Mouse (Mus musculus) fat pad, adult 2 months (tissue): Measurements from ENCODE around the gene Ubash3b.

ENCODE experiments used
- DNase-seq: peaks from one replicate; pipeline ENCODE4 v3.0.0-alpha.2; 2011; ENCODE audit warnings: low read depth, low spot score; ENCODE audit errors: extremely low read depth

Gene Ubash3b

DNA sequence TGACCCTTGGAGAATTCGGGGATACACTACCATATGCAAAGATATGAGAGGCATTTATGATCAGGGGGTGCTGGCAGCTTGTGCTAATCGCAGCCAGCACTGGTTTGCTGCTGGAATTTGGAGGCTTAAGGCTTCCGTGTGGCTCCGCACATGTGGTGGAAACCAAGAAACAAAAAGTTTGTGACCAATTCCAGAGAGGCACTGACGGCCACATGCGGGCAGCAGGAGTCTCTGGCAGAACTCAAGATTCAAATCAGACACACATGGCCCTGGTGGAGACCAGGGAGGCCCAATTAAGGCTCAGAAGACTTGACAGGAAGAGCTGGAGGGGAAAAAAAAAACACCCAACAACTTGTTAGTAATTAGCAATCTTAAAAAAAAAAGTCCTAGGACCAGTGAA lies 63.4 kb downstream of the Ubash3b start:
- no peak for DNase-seq

DNA sequence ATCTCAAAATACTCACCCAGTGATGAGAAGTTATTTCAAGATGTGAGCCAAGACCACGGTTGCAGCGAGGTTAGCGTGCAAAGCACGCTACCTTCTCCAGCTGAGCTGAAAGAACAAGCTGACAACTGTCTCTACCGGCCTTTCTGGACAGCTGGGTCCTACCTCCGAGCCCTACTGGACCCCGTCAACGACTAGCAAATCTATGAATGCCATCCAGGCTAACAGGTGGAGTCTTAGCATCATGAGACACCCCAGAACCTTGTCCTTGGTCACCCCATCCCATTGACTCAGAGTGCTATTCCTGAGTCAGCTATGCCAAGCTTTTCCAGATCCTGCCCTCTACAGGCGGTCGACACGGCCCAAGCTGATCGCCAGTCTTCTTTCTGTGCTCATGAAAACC lies 69.5 kb downstream of the Ubash3b start:
- no peak for DNase-seq

DNA sequence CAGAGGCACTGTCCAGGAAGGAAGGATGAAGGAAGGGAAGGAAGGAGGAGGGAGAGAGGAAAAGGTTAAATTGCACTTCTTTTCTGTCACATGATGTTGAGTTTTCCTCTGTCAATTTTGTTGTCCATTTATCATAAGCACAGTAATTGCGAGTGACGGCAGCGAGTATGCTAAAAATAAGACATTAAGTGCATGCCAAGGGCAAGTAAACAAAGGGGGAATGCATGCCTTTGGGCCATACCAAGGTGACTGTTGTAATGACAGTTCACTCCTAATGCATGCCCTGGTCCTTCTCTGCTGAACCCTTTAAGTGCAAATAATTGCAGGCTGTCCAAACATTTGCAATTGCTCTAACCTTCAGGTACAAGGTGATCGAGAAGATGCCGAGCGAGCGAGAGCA lies 70.3 kb downstream of the Ubash3b start:
- no peak for DNase-seq

DNA sequence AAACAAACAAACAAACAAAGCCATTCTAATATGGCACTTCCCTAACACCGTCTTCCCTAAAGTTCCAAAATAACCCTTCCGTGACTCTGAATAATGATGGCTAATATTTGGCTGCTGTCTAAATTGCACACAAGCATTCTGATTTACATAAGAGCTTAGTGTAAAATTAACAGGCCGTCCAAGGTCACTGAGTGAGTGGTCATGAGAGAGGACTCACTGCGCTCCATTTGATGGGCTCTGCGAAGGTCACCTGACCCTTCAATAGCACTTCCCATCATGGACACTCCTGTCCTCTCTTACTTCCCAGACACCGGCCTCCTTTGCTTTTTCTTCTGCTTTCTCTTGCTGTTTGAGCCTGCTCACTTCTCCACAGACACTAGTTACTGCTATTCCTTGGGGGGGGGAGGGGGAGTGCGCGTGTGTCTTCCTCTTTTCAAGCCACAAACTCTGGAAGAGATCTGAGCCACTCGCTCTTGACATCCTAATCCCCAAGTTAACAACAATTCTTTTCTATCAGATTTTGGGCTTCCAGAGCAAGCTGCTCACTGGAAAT lies 73.6 kb downstream of the Ubash3b start:
- DNase-seq = no peak

DNA sequence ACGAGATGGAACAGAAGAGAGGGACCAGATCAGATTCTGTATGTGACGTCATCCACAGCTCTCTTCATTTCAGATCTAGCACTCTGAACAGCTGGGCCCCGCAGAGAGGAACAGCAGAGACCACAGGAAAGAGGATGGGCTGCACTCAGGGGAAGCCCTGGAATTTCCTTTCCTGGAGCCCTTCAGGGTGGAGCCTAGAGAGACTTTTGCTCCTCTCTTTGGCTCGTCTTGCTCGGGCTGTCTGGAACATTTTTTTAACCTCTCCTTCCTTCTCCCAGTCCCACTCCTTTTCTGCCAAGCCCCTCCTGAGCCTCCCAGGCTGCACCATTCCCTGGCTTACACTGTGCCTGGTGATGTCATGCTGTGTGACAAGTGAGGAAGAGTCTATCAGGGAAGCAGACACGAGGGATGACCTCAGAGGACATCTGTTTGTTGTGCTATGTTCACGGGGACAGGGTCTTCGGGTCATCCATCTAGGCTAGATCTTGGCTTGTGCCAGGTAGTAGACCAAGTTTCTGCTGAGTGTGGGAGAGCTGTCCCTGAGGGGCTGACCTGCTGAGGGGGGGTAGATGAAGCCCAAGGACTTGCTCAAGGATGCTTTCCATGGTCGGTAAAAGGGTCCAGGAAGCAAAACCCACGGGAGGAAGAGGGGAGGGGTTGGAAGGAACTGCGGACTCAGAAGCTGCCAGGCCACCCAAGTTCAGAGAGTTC lies 77.2 kb downstream of the Ubash3b start:
- DNase-seq = no peak

- no peak for DNase-seq
Observed at GRCm38 (mm10) chr9:41083386-41084055, 78.0 kb downstream of the Ubash3b start.

DNA sequence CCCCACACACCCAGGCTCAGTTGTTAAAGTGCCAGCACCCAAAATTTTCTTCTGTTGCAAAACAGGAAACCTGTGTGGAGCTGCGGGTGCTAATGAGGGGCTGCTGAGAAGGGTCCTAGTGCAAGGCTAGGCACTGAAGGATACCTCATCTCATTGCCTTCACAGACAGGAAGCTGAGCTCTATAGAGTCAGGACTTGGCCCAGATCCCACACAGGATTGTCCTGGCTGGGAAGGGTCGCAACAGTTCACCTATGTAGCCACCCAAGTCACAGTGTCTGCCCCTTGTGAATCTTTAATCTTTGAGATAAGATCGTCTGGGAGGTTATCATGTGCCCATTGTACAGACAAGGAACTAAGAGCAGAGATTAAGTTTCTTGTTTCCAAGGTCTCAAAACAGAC lies 78.6 kb downstream of the Ubash3b start:
- DNase-seq = no peak

DNA sequence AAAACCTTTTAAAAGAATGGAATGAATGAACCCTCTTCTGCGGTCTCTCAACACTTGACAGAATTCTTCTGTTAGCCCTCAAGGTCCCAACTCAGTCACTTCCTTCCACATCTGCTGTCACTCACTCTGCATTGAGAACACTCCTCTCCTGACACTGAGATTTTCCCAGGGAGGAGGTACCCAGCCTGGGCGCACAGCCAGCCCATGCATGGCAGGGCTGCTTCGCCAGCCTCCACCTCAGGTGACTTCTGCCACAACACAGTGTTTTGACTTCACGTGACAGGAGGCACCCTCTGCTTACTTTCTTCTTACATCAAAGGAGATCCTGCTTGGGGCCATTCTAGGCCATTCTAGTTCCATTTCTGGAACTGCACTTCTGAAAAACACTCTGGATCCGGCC lies 80.6 kb downstream of the Ubash3b start:
- no peak for DNase-seq

DNA sequence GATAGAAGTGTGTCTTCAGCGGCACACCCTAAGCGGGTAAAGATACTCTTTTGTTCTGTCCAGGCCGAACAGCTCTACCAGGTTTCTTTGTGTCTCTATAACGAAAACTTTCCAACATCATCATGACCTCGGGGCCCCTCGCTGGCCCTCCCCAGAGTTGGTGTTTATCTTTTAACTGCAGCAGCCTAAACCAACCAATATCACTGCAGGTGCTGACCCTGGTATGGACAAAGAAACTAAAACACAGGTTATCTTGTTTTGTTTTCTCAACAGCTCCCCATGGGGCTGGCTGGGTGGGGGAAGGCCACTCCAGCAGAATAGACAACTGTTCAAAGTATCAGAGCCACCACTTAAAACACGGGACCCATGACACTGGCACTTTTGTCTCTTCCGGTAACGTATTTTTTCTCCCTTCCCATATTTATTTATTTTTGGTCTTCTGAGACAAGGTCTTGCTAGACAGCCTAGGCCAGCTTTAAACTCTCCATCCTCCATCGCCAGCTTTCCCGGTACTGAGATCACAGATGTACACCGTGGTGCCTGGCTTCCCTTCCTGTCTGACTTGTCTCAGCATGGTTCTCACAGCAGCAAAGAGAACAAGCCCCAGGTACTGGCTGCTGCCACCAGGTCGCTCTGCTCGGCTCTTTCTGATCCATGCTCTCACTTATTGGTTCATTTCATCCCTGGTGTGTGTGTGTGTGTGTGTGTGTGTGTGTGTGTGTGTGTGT lies 81.9 kb downstream of the Ubash3b start:
- no peak for DNase-seq

- no peak for DNase-seq
Observed at GRCm38 (mm10) chr9:41078198-41078597, 83.3 kb downstream of the Ubash3b start.

- DNase-seq = no peak
Observed at GRCm38 (mm10) chr9:41076150-41076549, 85.3 kb downstream of the Ubash3b start.

DNA sequence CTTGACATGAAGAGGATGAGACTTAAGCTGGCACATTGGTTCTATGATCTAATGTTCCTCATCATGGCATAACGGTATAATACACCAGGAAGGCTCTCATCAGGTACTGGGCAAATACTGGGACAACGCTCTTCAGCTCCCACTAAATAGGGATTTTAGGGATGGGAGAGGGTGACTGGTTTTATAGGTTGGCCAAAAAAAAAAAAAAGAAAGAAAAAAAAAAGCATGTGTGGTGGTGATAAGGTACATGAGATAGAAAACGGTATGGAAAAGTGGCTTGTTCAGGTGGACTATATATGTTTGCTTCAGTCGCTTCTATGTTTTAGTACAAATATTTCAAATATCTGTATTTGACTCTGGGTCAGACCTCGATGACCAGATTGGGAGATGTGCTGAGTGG lies 86.0 kb downstream of the Ubash3b start:
- no peak for DNase-seq

DNA sequence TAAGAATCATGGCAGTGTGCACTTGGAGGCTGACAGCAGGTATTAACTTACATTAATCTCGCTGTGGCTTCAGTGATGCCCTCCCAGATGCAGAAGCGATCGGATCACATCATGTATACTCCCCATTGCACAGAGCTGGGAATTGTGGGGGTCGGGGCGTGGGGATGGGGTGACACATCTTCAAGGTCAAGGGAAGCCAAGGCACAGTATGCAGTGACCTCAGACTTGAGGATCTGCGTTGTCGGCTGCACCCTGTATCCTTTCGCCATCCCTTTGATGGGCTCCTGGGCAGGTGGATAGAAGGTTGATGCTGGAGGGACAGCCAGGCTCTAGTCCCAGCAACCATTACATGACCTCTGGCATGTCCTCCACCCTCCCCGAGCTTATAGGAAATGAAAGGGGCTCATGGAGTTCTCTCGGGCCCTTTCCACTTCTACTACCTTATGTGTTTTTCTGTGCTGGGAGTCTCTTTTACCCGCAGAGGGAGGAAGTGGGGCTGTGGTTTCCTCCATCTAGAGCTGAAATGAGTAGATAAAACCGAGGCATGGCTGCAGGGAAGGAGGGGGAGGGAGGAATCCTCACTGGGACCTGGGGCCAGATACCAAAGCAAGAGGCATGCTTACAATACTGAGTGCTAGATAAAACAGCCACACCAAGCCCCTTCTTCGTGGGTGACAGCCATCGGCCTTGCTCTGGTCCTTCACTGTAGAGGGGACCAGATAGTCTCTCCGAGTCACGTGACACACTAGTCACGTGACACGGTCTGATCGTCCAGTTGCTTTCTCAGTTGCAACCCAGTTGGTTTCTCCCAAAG lies 88.1 kb downstream of the Ubash3b start:
- DNase-seq = no peak

DNA sequence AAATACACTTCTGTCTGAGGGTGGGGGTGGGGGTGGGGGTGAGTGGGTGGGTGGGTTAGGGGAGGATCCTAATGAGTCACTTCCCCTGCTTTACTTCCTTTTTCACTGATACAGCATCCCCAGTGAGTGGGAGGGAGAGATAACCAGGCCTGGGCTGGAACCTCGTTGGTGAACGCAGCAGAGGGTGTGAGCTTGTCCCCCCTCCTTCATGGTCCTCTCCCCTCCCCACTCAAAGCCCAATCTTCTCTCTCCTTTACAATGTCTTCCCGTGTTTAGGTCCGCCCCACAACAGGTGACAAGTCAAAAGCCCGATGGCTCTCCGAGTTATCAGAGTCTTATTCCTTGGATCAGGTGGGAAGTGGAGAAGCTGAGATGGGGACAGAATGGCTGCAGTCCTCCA lies 88.7 kb downstream of the Ubash3b start:
- DNase-seq = no peak

DNA sequence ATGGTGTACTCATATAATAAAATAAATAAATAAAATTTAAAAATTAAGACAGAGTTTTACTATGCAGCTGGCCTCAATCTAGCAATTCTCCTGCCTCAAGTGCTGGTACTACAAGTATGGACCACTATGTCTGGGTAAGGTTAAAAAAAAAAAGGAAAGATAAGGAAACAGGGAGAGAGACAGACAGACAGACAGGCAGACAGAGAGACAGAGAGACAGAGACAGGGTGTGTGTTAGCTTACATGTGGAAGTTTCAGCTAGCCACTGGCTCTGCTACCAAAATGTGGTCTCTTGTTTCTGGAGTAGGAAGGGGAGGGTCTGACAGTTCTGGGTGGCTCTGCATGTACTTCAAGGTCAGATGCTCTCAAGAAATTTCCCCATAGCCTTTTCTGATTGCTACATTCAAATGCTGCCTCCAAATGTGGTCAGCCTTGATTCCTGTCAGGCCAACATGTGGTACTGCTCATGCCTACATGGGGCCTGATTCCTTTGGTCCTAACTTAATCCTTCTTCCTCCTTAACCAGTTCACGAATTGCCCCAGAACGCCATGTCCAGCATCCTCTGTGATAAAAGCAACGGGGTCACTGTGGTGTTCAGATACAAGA lies 89.5 kb downstream of the Ubash3b start:
- DNase-seq = no peak

DNA sequence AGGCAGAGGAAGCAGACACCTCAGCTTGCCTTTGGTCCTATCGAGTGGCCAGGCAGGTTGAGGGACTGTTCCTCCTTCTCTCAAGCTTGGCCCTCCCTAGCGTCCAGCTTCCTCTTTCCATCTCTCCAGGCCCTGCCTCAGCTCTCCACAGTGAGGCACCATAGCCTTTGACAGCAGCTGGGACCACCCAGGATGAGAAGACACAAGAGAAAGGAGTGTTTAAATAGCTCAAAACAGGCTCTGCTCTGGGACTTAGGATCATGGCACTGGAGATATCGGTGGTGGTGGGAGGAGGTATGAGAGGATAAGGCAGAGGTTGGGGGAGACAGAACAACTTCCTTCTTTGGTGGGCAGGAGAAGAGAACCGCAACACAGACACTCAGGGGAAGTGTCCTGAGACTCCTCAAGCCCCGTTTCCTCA lies 90.7 kb downstream of the Ubash3b start:
- no peak for DNase-seq

GRCm38 (mm10) chr9:41069509-41069908 lies 92.0 kb downstream of the Ubash3b start:
- DNase-seq = no peak

- no peak for DNase-seq
Observed at GRCm38 (mm10) chr9:41061446-41061845, 100.1 kb downstream of the Ubash3b start.

- DNase-seq = no peak
Observed at GRCm38 (mm10) chr9:41060617-41061016, 100.9 kb downstream of the Ubash3b start.

GRCm38 (mm10) chr9:41058765-41059535 lies 102.5 kb downstream of the Ubash3b start:
- peak; percentile 49 for DNase-seq
